Mouse (Mus musculus) liver, embryonic 14.5 days (tissue): ENCODE measurements around the gene Epha8. TPM values are rescaled to one million over a fixed set of nuclear protein-coding genes. Genes with fewer than 3 reads are reported as not detected.

Experiments used
- ATAC-seq: fragments of 200-750 bp; cut with Nextera tagmentation; 2 replicates; pipeline ENCODE4 v1.8.0; 2017; ENCODE audit warnings: moderate number of reproducible peaks, mild to moderate bottlenecking, moderate library complexity; ENCODE audit not compliant: insufficient read depth
- DNase-seq, 3 experiments: peaks; one replicate each; pipeline ENCODE4 v3.0.0-alpha.2; 2012 to 2013; ENCODE audit warnings: low read depth in 3 of 3, low spot score in 3 of 3
- H3K27ac ChIP-seq: fragments of 300-500 bp; sonication (generic); 2 replicates; pipeline ENCODE4 v1.5.1; 2014; ENCODE audit warnings: moderate library complexity, mild to moderate bottlenecking, control low read depth, inconsistent platforms
- H3K27me3 ChIP-seq: fragments of 300-500 bp; sonication (generic); 2 replicates; pipeline ENCODE4 v1.6.1; 2014; ENCODE audit warnings: mild to moderate bottlenecking, low read length, moderate library complexity; ENCODE audit not compliant: control insufficient read depth, insufficient read depth
- H3K36me3 ChIP-seq: fragments of 300-500 bp; sonication (generic); replicated peaks from 2 replicates; pipeline ENCODE4 v1.6.1; 2014; ENCODE audit warnings: low read depth; ENCODE audit not compliant: control insufficient read depth, insufficient read depth
- H3K4me1 ChIP-seq, 2 experiments: fragments of 200-500 bp in 1 of 2; fragments of 300-500 bp in 1 of 2; sonication (generic) in 1 of 2; replicated peaks; 2 replicates each; pipeline ENCODE4 v1.6.1; 2012 to 2014; ENCODE audit warnings: antibody characterized with exemption in 1 of 2, inconsistent platforms in 1 of 2, low read length in 1 of 2; ENCODE audit not compliant: control insufficient read depth in 2 of 2, insufficient read depth in 2 of 2
- H3K4me2 ChIP-seq: fragments of 300-500 bp; sonication (generic); 2 replicates; pipeline ENCODE4 v1.6.1; 2014; ENCODE audit warnings: low read depth, mild to moderate bottlenecking, control low read depth, moderate library complexity
- H3K4me3 ChIP-seq, 2 experiments: fragments of 200-500 bp in 1 of 2; fragments of 300-500 bp in 1 of 2; sonication (generic) in 1 of 2; 2 replicates each; pipeline ENCODE4 v1.5.1; 2012 to 2014; ENCODE audit warnings: low read depth in 2 of 2, low read length in 2 of 2, mild to moderate bottlenecking in 2 of 2, control low read depth in 1 of 2, inconsistent platforms in 1 of 2, moderate library complexity in 1 of 2; ENCODE audit not compliant: insufficient read depth in 1 of 2
- H3K9ac ChIP-seq: fragments of 300-500 bp; sonication (generic); replicated peaks from 2 replicates; pipeline ENCODE4 v1.6.1; 2014; ENCODE audit warnings: mild to moderate bottlenecking, control low read depth, moderate library complexity
- H3K9me3 ChIP-seq: fragments of 300-500 bp; sonication (generic); 2 replicates; pipeline ENCODE4 v1.6.1; 2016; ENCODE audit warnings: low read length, mixed read lengths; ENCODE audit not compliant: control insufficient read depth
- CTCF ChIP-seq: IDR thresholded peaks from 2 replicates; pipeline ENCODE4 v1.5.1; 2016; ENCODE audit warnings: antibody characterized with exemption, low read depth, control low read depth
- EP300 ChIP-seq: IDR thresholded peaks from 2 replicates; pipeline ENCODE4 v1.6.1; 2016; ENCODE audit warnings: antibody characterized with exemption, low read depth
- WGBS: fragments of 180-500 bp; shearing (Covaris S2); extraction: QIAGEN DNeasy Blood & Tissue Kit; methylation state at CpG from one replicate; pipeline ENCODE4 v1.1.7; 2014; ENCODE audit not compliant: insufficient replicate concordance; 5-methylcytosine and 5-hydroxymethylcytosine counted together
- polyA plus RNA-seq, 2 experiments: library from polyadenylated mRNA; depleted of rRNA in 1 of 2; stranded (reverse) in 1 of 2; unstranded in 1 of 2; fragments of >200 nt; fragmentation: Nextera tagmentation in 1 of 2; extraction: Ambion mirVana in 1 of 2; gene quantifications; 2 replicates each; pipeline versions ENCODE4 v1.2.1 to v1.2.3; 2012 to 2014

Epha8 gene
- polyA plus RNA-seq (2012; rRNA removed) = 0.25 and 0.28 TPM in 2 replicates
- polyA plus RNA-seq (2014; fragmentation: Nextera tagmentation; extraction: Ambion mirVana) = 0.04 and 0.08 TPM in 2 replicates

DNA sequence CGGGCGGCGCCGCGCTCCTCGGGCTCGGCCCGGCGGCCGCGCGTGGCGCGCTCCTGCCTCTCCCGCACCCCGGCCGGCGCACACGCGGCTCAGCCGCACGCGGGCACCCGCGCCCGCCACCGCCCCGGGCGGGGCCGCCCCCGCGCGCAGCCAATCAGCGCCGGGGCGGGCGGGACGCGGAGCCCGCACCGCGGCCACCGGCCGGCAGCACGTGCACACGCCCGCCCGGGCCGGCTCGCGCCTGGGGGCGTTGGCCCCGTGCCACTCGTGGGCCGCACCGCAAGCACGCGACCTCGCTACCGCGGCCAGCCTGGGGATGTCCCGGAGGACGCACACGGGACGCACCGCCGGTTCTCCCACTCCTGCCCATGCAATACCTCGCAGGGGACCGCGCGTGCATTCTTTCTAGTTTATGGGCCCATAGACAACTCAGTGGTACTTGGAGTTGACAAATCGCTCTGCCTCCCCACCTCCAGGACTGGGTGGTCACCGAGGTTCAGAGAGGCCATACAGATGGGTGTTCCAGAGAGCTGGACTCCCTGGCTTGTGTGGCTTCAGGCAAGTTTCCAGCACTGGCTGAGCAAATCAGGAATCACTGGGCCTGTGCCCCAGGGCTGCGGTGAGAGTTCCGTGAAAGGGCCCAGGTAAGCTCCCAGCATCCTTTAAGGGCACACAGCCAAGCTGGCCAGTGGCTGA is at the start of gene Epha8:
Gene Epha8 (minus strand): TSS at position 66 of the 696 bp plus-strand sequence.
- Histone ChIP-seq H3K36me3 (no peaks in the 10 kb centered on the region), H3K4me2 (peak within 1 kb of the TSS; percentile 28), H3K9me3 (no peaks in the 10 kb centered on the region), H3K9ac (no peak within 1 kb of the TSS), H3K27ac (no peak within 1 kb of the TSS), H3K4me1 (no peaks in the 10 kb centered on the region), H3K27me3 (peaks cover 32% of the 10 kb centered on the region), H3K4me3 (peak within 1 kb of the TSS in 1 of 2 experiments; percentile 25; a peak in 2 of 4 replicates)
- TF ChIP-seq EP300 = no peak
- TF ChIP-seq CTCF = no peak
- WGBS = 3% methylated on average over 63 of the region's 75 CpGs
- DNase-seq (no peak), ATAC-seq (no peak)

DNA sequence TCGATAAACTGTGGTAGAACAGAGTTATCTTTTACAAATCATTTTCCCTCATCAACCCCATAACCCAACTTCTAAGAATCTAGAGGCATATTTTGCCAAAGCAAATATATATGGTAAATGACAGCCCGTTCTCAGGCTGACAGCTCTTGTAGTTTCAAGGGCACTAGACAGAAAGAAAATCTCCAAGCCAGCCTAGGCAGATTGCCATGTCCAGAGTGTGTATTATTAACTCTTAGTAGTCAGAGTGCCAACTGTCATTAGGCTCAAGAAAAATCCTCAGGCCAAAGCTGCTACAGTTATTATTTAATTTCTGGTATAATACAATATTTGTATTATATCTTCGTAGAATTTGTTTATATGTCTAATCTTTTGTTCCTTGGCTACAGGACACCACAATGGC is 45.2 kb upstream of the Epha8 start:
- H3K9ac ChIP-seq = no peak overlapping the region
- no peak overlapping the region for H3K4me3 ChIP-seq
- peaks cover 3% of the 10 kb centered on the region for H3K36me3 ChIP-seq
- DNase-seq (no peak), ATAC-seq (no peak)
- H3K27me3 ChIP-seq = no peaks in the 10 kb centered on the region
- TF ChIP-seq EP300 = no peak
- TF ChIP-seq CTCF = no peak
- 62% methylated on average over 3 of the region's 3 CpGs for WGBS
- no peak overlapping the region for H3K4me2 ChIP-seq
- no peak overlapping the region for H3K27ac ChIP-seq
- H3K4me1 ChIP-seq = no peaks in the 10 kb centered on the region
- no peaks in the 10 kb centered on the region for H3K9me3 ChIP-seq

DNA sequence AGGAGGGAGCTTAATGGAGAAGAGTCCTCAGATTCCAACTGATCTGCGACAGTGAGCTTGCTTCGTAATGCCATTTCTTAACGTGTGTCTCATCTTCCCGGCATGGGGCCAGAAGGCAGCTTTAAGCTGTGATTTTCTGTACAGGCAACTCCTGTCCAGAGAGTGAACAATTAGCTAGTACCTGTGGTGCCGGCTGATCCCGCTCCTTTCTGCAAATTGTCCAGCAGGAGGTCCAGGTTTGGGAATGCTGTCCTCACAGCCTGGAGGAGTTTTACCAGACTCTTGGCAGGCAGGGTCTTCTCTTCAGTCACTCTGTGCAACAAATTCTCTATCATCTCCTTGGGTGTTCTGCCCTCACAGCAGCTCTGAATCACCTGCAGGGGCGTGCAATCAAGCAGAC is 44.4 kb upstream of the Epha8 start:
- 83% methylated on average over 7 of the region's 7 CpGs for WGBS
- no peaks in the 10 kb centered on the region for H3K27me3 ChIP-seq
- TF ChIP-seq CTCF = no peak
- TF ChIP-seq EP300 = no peak
- no peak overlapping the region for H3K27ac ChIP-seq
- no peak for DNase-seq
- H3K9ac ChIP-seq = no peak overlapping the region
- H3K4me3 ChIP-seq = no peak overlapping the region
- H3K4me1 ChIP-seq = no peaks in the 10 kb centered on the region
- no peak overlapping the region for H3K4me2 ChIP-seq
- ATAC-seq = no peak
- H3K36me3 ChIP-seq = peaks cover 3% of the 10 kb centered on the region
- H3K9me3 ChIP-seq = no peaks in the 10 kb centered on the region

DNA sequence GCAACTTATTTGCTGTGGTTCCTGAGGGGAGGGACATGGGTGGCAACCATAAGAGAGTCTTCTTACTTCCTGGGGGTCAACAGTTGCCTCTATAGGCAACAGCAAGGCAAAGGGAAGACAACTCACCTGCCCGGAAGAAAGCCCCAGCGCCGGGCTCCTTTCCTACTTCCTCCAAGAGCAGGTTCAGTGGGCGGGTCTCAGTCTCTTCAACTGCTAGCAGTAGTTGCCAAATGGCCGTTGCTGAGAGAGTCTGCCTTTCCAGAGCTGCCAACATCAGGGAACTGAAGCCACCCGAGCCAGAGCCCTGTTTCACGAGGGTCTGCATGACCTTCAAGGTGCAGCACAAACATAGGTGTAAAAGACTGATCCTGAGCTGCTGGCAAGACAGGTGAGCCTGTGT is 41.8 kb upstream of the Epha8 start:
- H3K27me3 ChIP-seq = no peaks in the 10 kb centered on the region
- no peak overlapping the region for H3K27ac ChIP-seq
- 68% methylated on average over 7 of the region's 7 CpGs for WGBS
- no peak for TF ChIP-seq EP300
- TF ChIP-seq CTCF = no peak
- H3K4me3 ChIP-seq = no peak overlapping the region
- DNase-seq (no peak), ATAC-seq (no peak)
- no peaks in the 10 kb centered on the region for H3K9me3 ChIP-seq
- no peak overlapping the region for H3K4me2 ChIP-seq
- no peak overlapping the region for H3K9ac ChIP-seq
- no peaks in the 10 kb centered on the region for H3K4me1 ChIP-seq
- peaks cover 6% of the 10 kb centered on the region for H3K36me3 ChIP-seq

DNA sequence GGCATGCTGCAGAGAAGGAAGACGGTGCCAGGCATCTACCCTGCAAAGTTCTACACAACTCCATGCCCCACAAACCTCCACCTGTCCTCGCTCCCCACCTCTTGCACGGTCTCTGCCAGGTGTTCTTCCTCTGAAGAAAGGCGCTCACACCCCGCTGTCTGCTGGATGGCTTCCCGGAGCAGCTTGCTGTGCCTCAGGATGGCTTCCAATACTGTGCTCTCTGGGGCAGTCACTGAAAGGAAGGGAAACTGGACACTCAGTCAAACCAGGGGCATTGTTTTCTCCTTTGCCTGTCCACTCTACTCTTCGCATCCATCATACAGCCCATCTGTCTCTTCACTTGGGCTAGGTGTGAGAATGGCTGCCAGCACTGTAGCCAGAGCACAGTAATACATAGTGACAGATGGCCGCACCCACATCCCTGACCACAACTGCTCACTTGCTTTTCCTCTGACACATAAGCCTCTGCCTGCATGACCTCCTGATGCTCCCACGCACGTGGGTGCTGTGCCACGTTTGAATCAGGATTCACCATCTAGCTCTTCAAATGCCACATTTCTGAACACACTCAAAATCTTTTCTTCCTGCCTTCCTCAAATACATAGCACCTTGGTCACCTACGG is 41.2 kb upstream of the Epha8 start:
- 83% methylated on average over 12 of the region's 12 CpGs for WGBS
- Histone ChIP-seq H3K27ac (no peak overlapping the region), H3K36me3 (peaks cover 6% of the 10 kb centered on the region), H3K4me3 (no peak overlapping the region), H3K9ac (no peak overlapping the region), H3K4me2 (no peak overlapping the region), H3K9me3 (no peaks in the 10 kb centered on the region), H3K4me1 (no peaks in the 10 kb centered on the region), H3K27me3 (no peaks in the 10 kb centered on the region)
- no peak for TF ChIP-seq EP300
- no peak for TF ChIP-seq CTCF
- no peak for ATAC-seq
- DNase-seq = no peak
